In genomic region chr2:65940351-65940750, GRCm38 (mm10) we compare ENCODE assay signal across 11 mouse cellular contexts.
DNase-seq lines count a peak whose midpoint lies in the region; ATAC-seq and TF ChIP-seq lines count a peak whose summit lies in the region.
"Had no signal": no experiment of that assay in that cellular context is flagged by ENCODE, and none has a peak within 500 bp of the region (broad histone marks: within the 10 kb centered on the region; RNA-seq: fewer than 3 reads in every experiment).

No protein-coding gene starts in this region.

- H3K4me1 ChIP-seq in hindbrain, embryonic 16.5 days (ENCODE audit: control insufficient read depth, insufficient read depth, low read depth, low read length): peaks cover 5% of the 10 kb centered on the region; the same call in 1 of the 2 replicates
- peaks cover 20% of the 10 kb centered on the region for H3K4me1 ChIP-seq in hindbrain, embryonic 10.5 days (replicated peaks)
- peaks cover 13% of the 10 kb centered on the region; the same call in 1 of the 2 replicates for H3K4me1 ChIP-seq in midbrain, embryonic 12.5 days
- no peaks in the 10 kb centered on the region for H3K4me1 ChIP-seq in midbrain, embryonic 11.5 days (ENCODE audit: control insufficient read depth, insufficient read depth, low read length)
- H3K4me1 ChIP-seq in cerebellum, adult 2 months (ENCODE audit: control insufficient read depth, insufficient read depth, low read length): no peaks in the 10 kb centered on the region; the same call in 1 of the 2 replicates
- no peaks in the 10 kb centered on the region for H3K4me1 ChIP-seq in heart, embryonic 10.5 days

- no peaks in the 10 kb centered on the region for H3K79me2 ChIP-seq in myocyte (ENCODE audit: control insufficient read depth, insufficient read depth)

- H3K4me2 ChIP-seq in hindbrain, embryonic 16.5 days (ENCODE audit: low read length): peak overlapping the region; percentile 11; the same call in 1 of the 2 replicates
- H3K4me2 ChIP-seq in midbrain, embryonic 12.5 days (replicated peaks): no peak overlapping the region
- no peak overlapping the region for H3K4me2 ChIP-seq in midbrain, embryonic 11.5 days
- peak overlapping the region; percentile 7 for H3K4me2 ChIP-seq in myocyte (ENCODE audit: low read depth)
- H3K4me2 ChIP-seq: forebrain, embryonic 15.5 days had no signal

- no peak for TF ChIP-seq CTCF in cerebellum, adult 2 months (IDR thresholded peaks at IDR 0.05; ENCODE audit: borderline replicate concordance, insufficient read depth, low read depth, low read length)

- H3ac ChIP-seq in myocyte (ENCODE audit: control insufficient read depth, insufficient read length): no peak overlapping the region

- no peak for DNase-seq in hindbrain, embryonic 10.5 days (ENCODE audit: low spot score)
- no peak for DNase-seq in midbrain, embryonic 11.5 days (ENCODE audit: low spot score, missing footprints)
- DNase-seq in cerebellum, adult 2 months: peak; percentile 79 to 89
- no peak for DNase-seq in heart, embryonic 10.5 days (ENCODE audit: low spot score)
- no peak for DNase-seq in adrenal gland, adult 8-10 months
- DNase-seq: liver; thymus, postnatal 25 days had no signal

- H3K9me3 ChIP-seq in hindbrain, embryonic 16.5 days (ENCODE audit: control insufficient read depth, low read length): no peaks in the 10 kb centered on the region
- no peaks in the 10 kb centered on the region for H3K9me3 ChIP-seq in hindbrain, embryonic 10.5 days
- no peaks in the 10 kb centered on the region for H3K9me3 ChIP-seq in midbrain, embryonic 12.5 days
- H3K9me3 ChIP-seq in midbrain, embryonic 11.5 days (ENCODE audit: control insufficient read depth, low read length): no peaks in the 10 kb centered on the region
- no peaks in the 10 kb centered on the region for H3K9me3 ChIP-seq in heart, embryonic 10.5 days
- H3K9me3 ChIP-seq: forebrain, embryonic 15.5 days had no signal

- H3K4me3 ChIP-seq in hindbrain, embryonic 16.5 days (ENCODE audit: low read length): no peak overlapping the region
- H3K4me3 ChIP-seq in hindbrain, embryonic 10.5 days: no peak overlapping the region
- no peak overlapping the region for H3K4me3 ChIP-seq in midbrain, embryonic 12.5 days
- H3K4me3 ChIP-seq in midbrain, embryonic 11.5 days (ENCODE audit: low read depth, low read length): no peak overlapping the region
- peak overlapping the region; percentile 51 for H3K4me3 ChIP-seq in cerebellum, adult 2 months (replicated peaks; ENCODE audit: insufficient read depth, low read depth, low read length)
- H3K4me3 ChIP-seq in myocyte: no peak overlapping the region
- no peak overlapping the region for H3K4me3 ChIP-seq in heart, embryonic 10.5 days
- H3K4me3 ChIP-seq: forebrain, embryonic 15.5 days had no signal

- H3K36me3 ChIP-seq in hindbrain, embryonic 16.5 days (ENCODE audit: control insufficient read depth, insufficient read depth, low read length): no peaks in the 10 kb centered on the region
- no peaks in the 10 kb centered on the region; the same call in 1 of the 2 replicates for H3K36me3 ChIP-seq in hindbrain, embryonic 10.5 days
- H3K36me3 ChIP-seq in midbrain, embryonic 12.5 days: no peaks in the 10 kb centered on the region
- no peaks in the 10 kb centered on the region for H3K36me3 ChIP-seq in midbrain, embryonic 11.5 days (ENCODE audit: control insufficient read depth, insufficient read depth, low read length)
- H3K36me3 ChIP-seq in myocyte (ENCODE audit: control insufficient read depth, insufficient read depth): no peaks in the 10 kb centered on the region
- no peaks in the 10 kb centered on the region for H3K36me3 ChIP-seq in heart, embryonic 10.5 days
- H3K36me3 ChIP-seq: forebrain, embryonic 15.5 days had no signal

- no peak overlapping the region for H3K27ac ChIP-seq in hindbrain, embryonic 16.5 days (ENCODE audit: low read depth, low read length)
- no peak overlapping the region for H3K27ac ChIP-seq in hindbrain, embryonic 10.5 days
- peak overlapping the region; percentile 17; the same call in 1 of the 2 replicates for H3K27ac ChIP-seq in midbrain, embryonic 12.5 days (replicated peaks)
- H3K27ac ChIP-seq in midbrain, embryonic 11.5 days (ENCODE audit: low read depth, low read length): no peak overlapping the region
- no peak overlapping the region for H3K27ac ChIP-seq in cerebellum, adult 2 months (ENCODE audit: insufficient read depth, low read length)
- H3K27ac ChIP-seq in heart, embryonic 10.5 days: no peak overlapping the region
- H3K27ac ChIP-seq: forebrain, embryonic 15.5 days had no signal

- WGBS in hindbrain, embryonic 16.5 days: 59% methylated on average over 5 of the region's 5 CpGs
- 94% methylated on average over 5 of the region's 5 CpGs for WGBS in hindbrain, embryonic 10.5 days
- 85% methylated on average over 5 of the region's 5 CpGs for WGBS in midbrain, embryonic 12.5 days
- 89% methylated on average over 5 of the region's 5 CpGs for WGBS in midbrain, embryonic 11.5 days
- WGBS in cerebellum, adult 2 months: 3% methylated on average over 5 of the region's 5 CpGs
- 84% methylated on average over 5 of the region's 5 CpGs for WGBS in heart, embryonic 10.5 days

- ATAC-seq in hindbrain, embryonic 16.5 days: no peak
- ATAC-seq in midbrain, embryonic 12.5 days (ENCODE audit: low FRiP score, low read depth): no peak
- no peak for ATAC-seq in midbrain, embryonic 11.5 days (ENCODE audit: low FRiP score)
- ATAC-seq: forebrain, embryonic 15.5 days had no signal

- no peak for TF ChIP-seq POLR2A in cerebellum, adult 2 months (IDR thresholded peaks at IDR 0.05; ENCODE audit: borderline replicate concordance, insufficient read depth, low read length)
- TF ChIP-seq POLR2A in myocyte (IDR thresholded peaks at IDR 0.05; ENCODE audit: insufficient read length, low read depth): no peak

- no peak overlapping the region for H3K9ac ChIP-seq in hindbrain, embryonic 16.5 days (ENCODE audit: low read depth, low read length)
- no peak overlapping the region for H3K9ac ChIP-seq in midbrain, embryonic 12.5 days (replicated peaks)
- no peak overlapping the region for H3K9ac ChIP-seq in midbrain, embryonic 11.5 days (ENCODE audit: low read length)
- H3K9ac ChIP-seq: forebrain, embryonic 15.5 days had no signal

- H3K27me3 ChIP-seq in hindbrain, embryonic 16.5 days (replicated peaks; ENCODE audit: control insufficient read depth, insufficient read depth, low read length): no peaks in the 10 kb centered on the region
- no peaks in the 10 kb centered on the region for H3K27me3 ChIP-seq in hindbrain, embryonic 10.5 days (ENCODE audit: insufficient read depth, poor library complexity, severe bottlenecking)
- H3K27me3 ChIP-seq in midbrain, embryonic 12.5 days: no peaks in the 10 kb centered on the region
- no peaks in the 10 kb centered on the region for H3K27me3 ChIP-seq in midbrain, embryonic 11.5 days (ENCODE audit: control insufficient read depth, insufficient read depth, low read length)
- no peaks in the 10 kb centered on the region; the same call in 1 of the 2 replicates for H3K27me3 ChIP-seq in cerebellum, adult 2 months (ENCODE audit: control insufficient read depth, insufficient read depth, low read length)
- no peaks in the 10 kb centered on the region for H3K27me3 ChIP-seq in myocyte (ENCODE audit: control insufficient read depth, insufficient read depth, insufficient read length)
- no peaks in the 10 kb centered on the region for H3K27me3 ChIP-seq in heart, embryonic 10.5 days (ENCODE audit: insufficient read depth, poor library complexity, severe bottlenecking)
- H3K27me3 ChIP-seq: forebrain, embryonic 15.5 days had no signal

TF ChIP-seq in myocyte, 11 proteins besides CTCF, POLR2A, EP300 and RAD21:
- no peak for TF ChIP-seq USF1 (IDR thresholded peaks at IDR 0.05; ENCODE audit: low read depth)
- TF ChIP-seq E2F4 (IDR thresholded peaks at IDR 0.05; ENCODE audit: insufficient read depth): no peak
- no peak for TF ChIP-seq MAX (IDR thresholded peaks at IDR 0.05; ENCODE audit: low read depth)
- no peak for TF ChIP-seq POLR2AphosphoS2 (IDR thresholded peaks at IDR 0.05; ENCODE audit: insufficient read length, low read depth)
- TF ChIP-seq MYOG (IDR thresholded peaks at IDR 0.05; ENCODE audit: control insufficient read depth in 1 of 3, insufficient read depth in 1 of 3, insufficient read length in 2 of 3, low read depth in 2 of 3): no peak
- no peak for TF ChIP-seq TCF3 (IDR thresholded peaks at IDR 0.05; ENCODE audit: insufficient read length, low read depth)
- no peak for TF ChIP-seq TCF12 (IDR thresholded peaks at IDR 0.05; ENCODE audit: insufficient read depth, poor library complexity, severe bottlenecking)
- no peak for TF ChIP-seq SRF (IDR thresholded peaks at IDR 0.05; ENCODE audit: control insufficient read depth, insufficient read length, low read depth)
- TF ChIP-seq CEBPB (IDR thresholded peaks at IDR 0.05; ENCODE audit: insufficient read depth, poor library complexity, severe bottlenecking): no peak
- no peak for TF ChIP-seq MYOD1 (IDR thresholded peaks at IDR 0.05; ENCODE audit: control insufficient read depth in 1 of 3, insufficient read length in 2 of 3, low read depth in 2 of 3)
- no peak for TF ChIP-seq REST (IDR thresholded peaks at IDR 0.05; ENCODE audit: insufficient read depth, insufficient read length)

Comparison
In these comparisons a context has a peak if more than half of its experiments do, and no peak if none do; other contexts are left out.
1. H3K4me2 ChIP-seq: peak in hindbrain, embryonic 16.5 days (single experiment) and myocyte (single experiment); none in midbrain, embryonic 12.5 days (single experiment) and midbrain, embryonic 11.5 days (single experiment).
2. DNase-seq: peak in cerebellum, adult 2 months (2 of 2); none in hindbrain, embryonic 10.5 days (single experiment), midbrain, embryonic 11.5 days (single experiment), heart, embryonic 10.5 days (single experiment) and adrenal gland, adult 8-10 months (single experiment).